Mouse (Mus musculus): ENCODE results near the gene Ncam2. TPM values are rescaled to one million over a fixed set of nuclear protein-coding genes. Genes with fewer than 3 reads are reported as not detected.
"Not testable (repeated sequence)": the region's sequence is repeated elsewhere in the genome, so short reads cannot be mapped to it uniquely, and the experiment has no call there.

Ncam2 gene
- total RNA-seq, 2 experiments from 2014 or later, result not detected

- Histone ChIP-seq H3K27ac (no peak overlapping the region), H3K4me3 (no peak overlapping the region)
- no peak for DNase-seq
- intact Hi-C loops (cut with DNase I), result no loop called here
- TF ChIP-seq CTCF (IDR thresholded peaks at IDR 0.05), result no peak
Observed at GRCm38 (mm10) chr16:81374234-81374633, 173.7 kb downstream of the Ncam2 start.

DNA sequence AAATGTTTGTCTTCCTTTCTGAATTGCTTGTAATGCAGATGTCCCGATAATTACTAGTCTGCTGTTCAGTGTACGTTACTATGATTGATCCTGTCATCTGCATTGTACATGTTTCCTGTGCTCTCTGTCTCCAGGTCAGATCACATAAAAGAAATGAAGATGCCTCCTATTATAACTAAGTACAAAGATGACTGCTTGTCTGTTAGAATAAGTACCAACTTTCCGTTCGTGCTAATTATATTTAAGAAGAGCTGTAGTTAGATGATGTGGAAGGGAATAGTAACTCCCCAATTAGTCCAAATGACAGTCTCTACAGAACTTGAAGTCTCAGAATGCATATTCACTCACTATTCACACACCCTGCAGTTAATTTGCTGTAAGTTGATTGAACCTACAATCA lies 179.9 kb downstream of the Ncam2 start:
- H3K27ac ChIP-seq, result no peak overlapping the region
- intact Hi-C loops (cut with DNase I), result no loop called here
- TF ChIP-seq CTCF (IDR thresholded peaks at IDR 0.05), result no peak
- H3K4me3 ChIP-seq, result no peak overlapping the region
- no peak for DNase-seq

DNA sequence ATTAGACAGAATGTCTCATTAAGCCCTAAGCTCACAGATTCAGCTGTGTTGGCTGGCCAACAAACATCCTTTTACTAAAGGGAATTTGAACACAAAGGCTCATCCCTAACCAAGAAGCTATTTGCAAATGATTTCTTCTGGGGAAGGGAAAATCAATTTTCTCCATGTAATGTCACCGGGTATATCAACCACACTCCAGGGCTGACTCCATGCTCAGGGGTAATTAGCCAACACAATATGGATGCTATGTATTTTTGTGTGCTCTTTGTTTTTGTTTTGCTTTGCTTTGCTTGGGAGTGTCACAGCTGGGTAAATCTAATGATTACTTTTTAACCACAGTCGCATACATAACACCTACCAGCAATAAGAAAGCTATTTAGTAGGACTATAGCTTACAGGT lies 188.1 kb downstream of the Ncam2 start:
- intact Hi-C loops (cut with DNase I), result no loop called here

DNA sequence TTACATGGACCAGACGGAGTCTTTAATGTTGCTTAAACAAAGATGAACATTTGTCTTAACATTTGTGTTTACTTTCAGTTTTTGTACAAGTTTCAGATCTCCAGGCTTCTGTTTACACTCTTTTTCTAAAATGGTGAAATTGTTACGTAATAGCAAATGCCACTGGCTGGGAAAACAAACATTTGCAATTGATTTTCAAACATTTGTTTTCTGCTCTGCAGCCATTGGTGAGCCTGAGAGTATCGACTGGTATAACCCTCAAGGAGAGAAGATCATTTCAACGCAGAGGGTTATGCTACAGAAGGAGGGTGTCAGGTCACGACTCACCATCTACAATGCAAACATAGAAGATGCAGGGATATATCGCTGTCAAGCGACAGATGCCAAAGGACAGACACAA lies 234.1 kb downstream of the Ncam2 start:
- intact Hi-C loops (cut with DNase I), result no loop called here
- H3K4me3 ChIP-seq, result no peak overlapping the region
- no peak for DNase-seq
- no peak for TF ChIP-seq CTCF (IDR thresholded peaks at IDR 0.05)
- H3K27ac ChIP-seq, result no peak overlapping the region

More for the DNA sequence above, 188.1 kb downstream of the Ncam2 start:
- Histone ChIP-seq H3K27ac (no peak overlapping the region), H3K4me3 (no peak overlapping the region)
- no peak for TF ChIP-seq CTCF (IDR thresholded peaks at IDR 0.05)
- no peak for DNase-seq

DNA sequence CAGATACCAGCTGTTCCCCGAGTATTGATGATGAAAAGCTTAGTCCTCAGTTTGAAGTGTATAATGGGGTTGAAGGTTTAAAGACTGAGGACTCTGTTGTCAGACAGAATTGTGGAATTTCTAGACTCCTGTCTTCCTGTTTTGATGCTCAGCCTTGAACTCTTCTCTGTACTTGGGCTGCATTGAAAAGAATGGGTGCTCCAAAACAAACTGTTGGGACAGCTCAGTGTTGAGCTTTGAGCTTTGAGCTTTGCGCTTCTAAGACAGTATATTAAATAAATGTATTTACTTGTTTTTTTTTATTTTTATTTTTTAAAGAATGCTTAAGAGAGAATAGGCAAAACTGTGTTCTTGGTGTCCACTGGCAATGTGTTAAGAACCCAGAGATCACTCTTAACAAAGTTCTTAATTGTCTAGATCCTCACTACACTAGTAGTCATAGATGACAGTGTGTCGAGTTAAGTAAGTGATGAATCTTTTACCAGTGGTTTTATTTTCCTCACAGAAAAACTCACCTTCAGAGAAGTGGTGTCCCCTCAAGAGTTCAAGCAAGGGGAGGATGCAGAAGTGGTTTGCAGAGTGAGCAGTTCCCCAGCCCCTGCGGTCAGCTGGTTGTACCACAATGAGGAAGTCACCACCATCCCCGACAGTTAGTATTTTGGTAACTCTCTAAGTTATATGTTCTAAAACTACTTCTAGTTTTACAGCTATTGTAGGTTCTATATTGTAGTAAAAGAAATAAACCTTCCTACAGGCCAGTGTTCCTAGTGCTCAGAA lies 236.8 kb downstream of the Ncam2 start:
- TF ChIP-seq CTCF (IDR thresholded peaks at IDR 0.05), result no peak
- Histone ChIP-seq H3K27ac (no peak overlapping the region), H3K4me3 (no peak overlapping the region)
- DNase-seq, result peak; percentile 19
- intact Hi-C loops (cut with DNase I), result no loop called here

- TF ChIP-seq CTCF (IDR thresholded peaks at IDR 0.05), result no peak
- intact Hi-C loops (cut with DNase I), result no loop called here
- Histone ChIP-seq H3K27ac (no peak overlapping the region), H3K4me3 (no peak overlapping the region)
- no peak for DNase-seq
Observed at GRCm38 (mm10) chr16:81437868-81438249, 237.4 kb downstream of the Ncam2 start.

DNA sequence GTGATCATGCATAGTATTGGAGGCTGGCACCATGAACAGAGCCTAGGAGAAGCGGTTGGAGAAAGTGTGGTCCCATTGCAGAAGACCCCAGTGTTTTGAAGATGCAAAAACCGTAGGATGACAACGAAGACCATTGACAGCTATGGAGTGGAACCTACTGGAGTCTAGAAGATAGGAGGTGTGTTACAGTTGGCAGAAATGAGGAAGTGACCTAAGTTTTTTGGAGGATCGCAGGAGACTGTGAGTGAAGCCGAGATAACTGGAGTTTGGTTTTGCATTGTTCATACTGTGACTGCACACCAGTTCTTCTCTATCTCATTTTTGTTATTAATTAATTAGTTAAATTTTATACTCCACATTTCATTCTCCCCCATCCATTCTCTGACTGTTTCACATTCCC lies 250.4 kb downstream of the Ncam2 start:
- intact Hi-C loops (cut with DNase I), result no loop called here

DNA sequence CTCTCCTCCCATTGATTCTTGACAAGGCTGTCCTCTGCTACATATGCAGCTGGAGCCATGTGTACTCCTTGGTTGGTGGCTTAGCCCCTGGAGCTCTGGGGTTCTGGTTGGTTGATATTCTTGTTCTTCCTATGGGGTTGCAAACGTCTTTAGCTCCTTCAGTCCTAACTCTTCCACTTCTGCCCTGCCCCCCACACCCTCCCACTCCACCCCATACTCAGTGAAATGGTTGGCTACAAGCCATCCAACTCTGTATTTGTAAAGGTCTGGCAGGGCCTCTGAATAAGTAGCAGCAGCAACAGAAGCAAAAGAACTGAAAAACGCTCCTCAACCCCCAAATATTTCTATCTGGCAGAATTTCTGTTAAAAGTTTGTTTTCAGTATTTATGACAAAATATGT lies 252.5 kb downstream of the Ncam2 start:
- no peak overlapping the region for H3K27ac ChIP-seq
- TF ChIP-seq CTCF (IDR thresholded peaks at IDR 0.05), result no peak
- no peak overlapping the region for H3K4me3 ChIP-seq
- DNase-seq, result no peak
- intact Hi-C loops (cut with DNase I), result no loop called here

More for the DNA sequence above, 250.4 kb downstream of the Ncam2 start:
- Histone ChIP-seq H3K4me3 (no peak overlapping the region), H3K27ac (no peak overlapping the region)
- no peak for DNase-seq
- no peak for TF ChIP-seq CTCF (IDR thresholded peaks at IDR 0.05)

DNA sequence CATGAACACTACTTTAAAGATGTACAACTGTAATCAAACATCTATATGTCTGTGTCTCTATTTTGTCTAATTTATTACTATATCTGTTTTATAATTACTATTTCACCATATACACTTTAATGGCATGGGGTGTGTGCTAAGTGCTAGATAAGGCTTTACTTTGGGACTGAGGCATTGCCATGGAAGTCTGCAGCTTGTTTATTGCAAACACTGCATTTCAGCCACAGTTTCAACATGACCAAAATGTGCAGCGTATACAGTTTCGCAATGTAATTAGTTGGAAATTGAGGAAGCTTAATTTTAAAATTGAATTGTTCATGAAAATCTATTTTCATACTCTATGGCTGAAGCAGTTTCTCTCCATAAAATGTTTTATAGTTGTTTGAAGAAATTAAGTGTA lies 254.0 kb downstream of the Ncam2 start:
- TF ChIP-seq CTCF (IDR thresholded peaks at IDR 0.05), result no peak
- H3K27ac ChIP-seq, result no peak overlapping the region
- no peak overlapping the region for H3K4me3 ChIP-seq
- intact Hi-C loops (cut with DNase I), result no loop called here
- no peak for DNase-seq

DNA sequence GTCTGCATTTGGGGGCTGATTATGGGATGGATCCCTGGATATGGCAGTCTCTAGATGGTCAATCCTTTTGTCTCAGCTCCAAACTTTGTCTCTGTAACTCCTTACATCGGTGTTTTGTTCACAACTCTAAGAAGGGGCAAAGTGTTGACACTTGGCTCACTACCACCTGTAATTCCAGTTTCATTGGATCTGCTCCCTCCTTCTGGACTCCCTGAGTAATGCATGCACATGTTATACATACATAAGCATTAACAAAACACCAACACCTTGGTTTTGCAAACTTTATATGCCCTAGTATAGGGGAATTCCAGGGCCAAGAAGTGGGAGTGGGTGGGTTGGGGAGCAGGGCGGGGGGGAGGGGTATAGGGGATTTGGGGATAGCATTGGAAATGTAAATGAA lies 262.2 kb downstream of the Ncam2 start:
- intact Hi-C loops (cut with DNase I); DNase-seq; H3K27ac ChIP-seq; H3K4me3 ChIP-seq: not testable (repeated sequence)
- TF ChIP-seq CTCF (IDR thresholded peaks at IDR 0.05), result peak; percentile 20; the same call in 1 of the 2 replicates

DNA sequence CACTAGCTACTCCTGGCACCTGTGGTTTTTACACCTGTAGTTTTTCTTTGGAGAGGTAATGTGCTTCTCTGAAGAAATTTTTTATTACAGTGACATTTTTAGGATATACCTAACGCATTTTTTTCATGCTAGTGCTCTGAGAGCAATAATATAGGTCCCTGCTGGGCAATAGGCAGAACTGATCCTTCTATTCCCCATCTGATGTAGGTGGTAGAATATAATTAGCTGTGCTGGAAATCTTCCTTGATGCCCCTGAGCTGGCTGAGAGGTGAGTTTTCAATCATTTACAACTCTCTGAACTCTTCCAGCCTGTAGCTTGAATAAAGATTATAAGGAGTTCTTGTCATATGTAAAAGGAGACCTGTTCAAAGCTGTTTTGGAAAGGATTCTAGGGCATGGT lies 272.4 kb downstream of the Ncam2 start:
- Histone ChIP-seq H3K27ac (no peak overlapping the region), H3K4me3 (no peak overlapping the region)
- intact Hi-C loops (cut with DNase I), result no loop called here
- DNase-seq, result no peak
- no peak for TF ChIP-seq CTCF (IDR thresholded peaks at IDR 0.05)

DNA sequence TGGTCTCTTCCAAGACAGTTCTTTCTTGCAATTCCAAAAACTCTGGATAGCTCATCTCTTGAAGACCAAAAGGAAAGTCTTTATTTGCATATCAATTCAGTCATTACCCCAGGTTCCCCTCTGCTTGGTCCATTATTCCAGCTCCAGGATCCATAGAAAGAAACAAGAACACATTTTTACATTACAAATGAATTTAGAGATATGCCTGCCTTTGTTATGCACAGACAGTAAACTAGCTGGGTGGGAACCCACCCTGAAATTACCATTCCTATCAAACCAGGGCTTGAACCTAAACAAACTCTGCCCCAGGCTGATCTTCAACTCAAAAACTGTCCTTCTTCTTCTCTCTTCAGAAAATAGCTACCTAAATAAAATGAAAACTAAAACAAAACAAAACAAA lies 280.6 kb downstream of the Ncam2 start:
- DNase-seq, result no peak
- no peak for TF ChIP-seq CTCF (IDR thresholded peaks at IDR 0.05)
- Histone ChIP-seq H3K4me3 (no peak overlapping the region), H3K27ac (no peak overlapping the region)
- intact Hi-C loops (cut with DNase I), result no loop called here

- H3K27ac ChIP-seq, result no peak overlapping the region
- no peak for DNase-seq
- TF ChIP-seq CTCF (IDR thresholded peaks at IDR 0.05), result no peak
- H3K4me3 ChIP-seq, result no peak overlapping the region
- intact Hi-C loops (cut with DNase I), result no loop called here
Observed at GRCm38 (mm10) chr16:81496111-81496510, 295.6 kb downstream of the Ncam2 start.

GRCm38 (mm10) chr16:81502578-81502977 lies 302.1 kb downstream of the Ncam2 start:
- TF ChIP-seq CTCF (IDR thresholded peaks at IDR 0.05), result no peak
- DNase-seq, result no peak
- Histone ChIP-seq H3K4me3 (no peak overlapping the region), H3K27ac (no peak overlapping the region)
- intact Hi-C loops (cut with DNase I), result no loop called here
